Mouse (Mus musculus): Measurements from ENCODE around the gene Opa1.

GRCm38 (mm10) chr16:29539906-29540305 lies 39.2 kb upstream of the Opa1 start:
- TF ChIP-seq CTCF (IDR thresholded peaks at IDR 0.05; ENCODE audit: borderline replicate concordance, insufficient read depth, low read length) (no peak), POLR2A (IDR thresholded peaks at IDR 0.05; ENCODE audit: low read depth, low read length) (no peak)
